Mouse (Mus musculus): ENCODE measurements at regions not wholly inside any gene's neighbourhood (a gene's known extent, or its start where the extent isn't known, plus 50 kb on each side); places are given as distances from the start of the nearest gene placed in this dataset.

DNA sequence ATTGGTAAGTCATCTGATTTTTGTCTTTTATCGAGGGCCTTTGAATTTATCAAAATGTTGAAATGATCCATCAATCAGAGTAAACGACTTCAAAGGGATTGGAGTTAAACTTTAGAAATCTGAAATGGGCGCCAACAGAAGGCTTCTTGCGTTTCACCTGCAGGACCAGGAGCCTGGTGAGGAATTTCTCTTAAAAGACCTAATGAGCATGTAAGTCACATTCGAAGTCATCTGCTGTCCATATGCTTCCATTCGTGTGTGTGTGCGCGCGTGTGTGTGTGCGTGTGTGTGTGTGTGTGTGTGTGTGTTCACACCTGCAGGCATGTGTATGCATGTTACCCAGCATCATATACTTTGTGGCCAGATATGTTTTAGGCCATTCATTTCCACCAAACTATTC lies 155.7 kb downstream of the Setd4 start:
- no peak overlapping the region for H3K4me3 ChIP-seq (ENCODE audit: insufficient read depth, low read length)
- no peak overlapping the region for H3K27ac ChIP-seq (ENCODE audit: insufficient read depth, low read length)
- no peaks in the 10 kb centered on the region for H3K4me1 ChIP-seq (ENCODE audit: control insufficient read depth, insufficient read depth, low read length)
- TF ChIP-seq POLR2A (IDR thresholded peaks at IDR 0.05; ENCODE audit: low read depth, low read length) (no peak), CTCF (IDR thresholded peaks at IDR 0.05; ENCODE audit: borderline replicate concordance, insufficient read depth, low read length) (no peak)

DNA sequence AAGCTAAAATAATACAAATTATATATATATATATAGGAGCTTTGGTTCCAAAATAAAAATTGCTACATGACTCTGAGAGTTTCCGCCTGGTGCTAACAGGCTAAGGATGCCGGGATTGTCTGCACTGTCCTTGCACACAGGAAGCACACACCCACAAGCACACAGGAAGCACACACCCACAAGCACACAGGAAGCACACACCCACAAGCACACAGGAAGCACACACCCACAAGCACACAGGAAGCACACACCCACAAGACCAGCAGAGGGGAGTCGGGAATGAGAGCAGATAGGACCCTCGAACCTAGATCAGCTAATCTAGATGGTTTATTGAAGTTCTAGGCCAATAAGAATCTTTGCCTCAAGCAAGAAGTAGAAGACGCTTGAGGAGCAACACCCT lies 156.9 kb downstream of the Setd4 start:
- Histone ChIP-seq H3K27ac (ENCODE audit: insufficient read depth, low read length) (no peak overlapping the region), H3K4me1 (ENCODE audit: control insufficient read depth, insufficient read depth, low read length) (peaks cover 4% of the 10 kb centered on the region), H3K4me3 (ENCODE audit: insufficient read depth, low read length) (no peak overlapping the region)
- TF ChIP-seq POLR2A (IDR thresholded peaks at IDR 0.05; ENCODE audit: low read depth, low read length) (no peak), CTCF (IDR thresholded peaks at IDR 0.05; ENCODE audit: borderline replicate concordance, insufficient read depth, low read length) (no peak)

- H3K4me3 ChIP-seq (ENCODE audit: insufficient read depth, low read length), result no peak overlapping the region
- peaks cover 4% of the 10 kb centered on the region for H3K4me1 ChIP-seq (ENCODE audit: control insufficient read depth, insufficient read depth, low read length)
- TF ChIP-seq POLR2A (IDR thresholded peaks at IDR 0.05; ENCODE audit: low read depth, low read length), result no peak
- no peak for TF ChIP-seq CTCF (IDR thresholded peaks at IDR 0.05; ENCODE audit: borderline replicate concordance, insufficient read depth, low read length)
- H3K27ac ChIP-seq (ENCODE audit: insufficient read depth, low read length), result no peak overlapping the region
These were observed 157.7 kb downstream of the Setd4 start for GRCm38 (mm10) chr16:93446206-93446605.

- Histone ChIP-seq H3K4me3 (ENCODE audit: insufficient read depth, low read length) (no peak overlapping the region), H3K27ac (ENCODE audit: insufficient read depth, low read length) (no peak overlapping the region), H3K4me1 (ENCODE audit: control insufficient read depth, insufficient read depth, low read length) (peaks cover 4% of the 10 kb centered on the region)
- no peak for TF ChIP-seq CTCF (IDR thresholded peaks at IDR 0.05; ENCODE audit: borderline replicate concordance, insufficient read depth, low read length)
- no peak for TF ChIP-seq POLR2A (IDR thresholded peaks at IDR 0.05; ENCODE audit: low read depth, low read length)
These were observed 161.0 kb downstream of the Setd4 start for GRCm38 (mm10) chr16:93442837-93443236.

DNA sequence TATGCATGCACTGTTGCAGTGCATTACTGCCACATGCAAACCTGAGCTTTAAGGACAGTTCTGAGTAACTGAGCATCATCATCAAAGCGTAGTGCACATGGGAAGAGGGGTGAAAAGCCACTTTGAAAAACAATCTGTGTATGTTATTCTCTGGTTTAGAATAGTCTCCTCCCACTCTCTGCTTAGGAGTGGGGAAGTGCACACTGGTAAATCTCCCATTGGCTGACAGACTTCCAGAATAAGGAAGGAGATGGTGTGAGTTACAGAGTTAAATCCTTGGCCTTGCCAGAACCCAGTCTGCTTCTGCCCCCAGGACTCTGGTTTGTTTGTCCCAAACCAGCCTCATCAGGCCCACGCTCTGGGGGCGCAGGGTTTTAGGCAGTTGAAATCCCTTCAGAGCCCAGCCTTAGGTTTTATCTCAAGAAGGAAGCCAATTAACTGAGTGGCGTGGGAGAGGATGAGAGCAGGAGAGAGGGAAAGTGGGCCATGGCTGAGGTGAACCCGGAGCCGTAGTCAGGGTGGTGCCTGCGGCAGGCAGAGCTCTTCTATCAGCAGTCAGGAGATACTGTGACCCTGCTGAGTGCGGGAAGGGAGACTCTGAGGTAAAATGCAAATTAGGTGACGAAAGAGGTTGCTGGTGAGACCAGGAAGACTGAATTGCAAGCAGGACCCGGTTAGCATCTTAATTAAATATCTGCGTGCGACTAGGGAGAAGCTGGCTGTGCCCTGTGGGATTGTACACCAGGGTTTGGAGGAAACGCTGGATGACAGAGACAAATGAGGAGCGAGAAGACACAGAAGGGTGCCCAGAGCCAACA lies 166.0 kb downstream of the Setd4 start:
- TF ChIP-seq CTCF (IDR thresholded peaks at IDR 0.05; ENCODE audit: borderline replicate concordance, insufficient read depth, low read length) (no peak), POLR2A (IDR thresholded peaks at IDR 0.05; ENCODE audit: low read depth, low read length) (no peak)
- Histone ChIP-seq H3K4me1 (ENCODE audit: control insufficient read depth, insufficient read depth, low read length) (peaks cover 4% of the 10 kb centered on the region), H3K27ac (ENCODE audit: insufficient read depth, low read length) (no peak overlapping the region), H3K4me3 (ENCODE audit: insufficient read depth, low read length) (no peak overlapping the region)

DNA sequence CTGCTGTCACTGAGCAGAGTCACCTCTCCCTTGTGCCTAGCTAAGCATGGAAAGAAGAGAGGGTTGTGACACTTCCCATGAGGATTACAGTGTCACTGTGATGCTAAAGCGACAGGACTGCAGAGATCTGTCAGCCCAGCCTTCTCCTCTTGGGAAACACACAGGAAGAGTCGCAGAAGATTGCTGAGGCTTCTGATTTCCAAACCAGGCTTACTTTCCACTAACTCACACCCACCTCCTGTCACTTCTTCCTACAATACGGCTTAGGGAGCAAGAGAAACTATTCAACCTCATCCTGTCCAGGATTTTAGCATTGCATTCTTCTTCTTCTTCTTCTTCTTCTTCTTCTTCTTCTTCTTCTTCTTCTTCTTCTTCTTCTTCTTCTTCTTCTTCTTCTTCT lies 167.1 kb downstream of the Setd4 start:
- no peak overlapping the region for H3K27ac ChIP-seq (ENCODE audit: insufficient read depth, low read length)
- no peak for TF ChIP-seq POLR2A (IDR thresholded peaks at IDR 0.05; ENCODE audit: low read depth, low read length)
- TF ChIP-seq CTCF (IDR thresholded peaks at IDR 0.05; ENCODE audit: borderline replicate concordance, insufficient read depth, low read length), result no peak
- H3K4me3 ChIP-seq (ENCODE audit: insufficient read depth, low read length), result no peak overlapping the region
- no peaks in the 10 kb centered on the region for H3K4me1 ChIP-seq (ENCODE audit: control insufficient read depth, insufficient read depth, low read length)

DNA sequence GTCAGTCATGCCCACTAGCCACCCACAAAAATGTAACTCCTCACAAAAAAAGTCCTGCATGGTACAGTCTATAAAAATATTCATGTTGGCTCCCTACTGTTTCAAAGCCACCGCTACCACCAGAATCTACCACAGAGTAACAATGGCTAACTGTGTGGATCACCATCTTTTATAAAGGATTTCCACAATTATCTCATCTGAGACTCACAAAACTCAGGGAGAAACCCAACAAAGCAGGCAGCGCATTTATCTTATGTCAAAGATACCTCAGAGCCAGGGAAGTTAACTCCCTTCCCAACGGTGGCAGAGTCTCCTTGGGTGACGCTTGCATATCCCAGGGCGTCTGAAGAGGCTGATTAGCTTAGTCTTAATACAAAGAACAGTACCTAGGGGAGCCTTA lies 172.5 kb downstream of the Setd4 start:
- Histone ChIP-seq H3K4me1 (ENCODE audit: control insufficient read depth, insufficient read depth, low read length) (no peaks in the 10 kb centered on the region; the same call in 1 of the 2 replicates), H3K27ac (ENCODE audit: insufficient read depth, low read length) (no peak overlapping the region), H3K4me3 (ENCODE audit: insufficient read depth, low read length) (no peak overlapping the region)
- TF ChIP-seq CTCF (IDR thresholded peaks at IDR 0.05; ENCODE audit: borderline replicate concordance, insufficient read depth, low read length) (no peak), POLR2A (IDR thresholded peaks at IDR 0.05; ENCODE audit: low read depth, low read length) (no peak)

DNA sequence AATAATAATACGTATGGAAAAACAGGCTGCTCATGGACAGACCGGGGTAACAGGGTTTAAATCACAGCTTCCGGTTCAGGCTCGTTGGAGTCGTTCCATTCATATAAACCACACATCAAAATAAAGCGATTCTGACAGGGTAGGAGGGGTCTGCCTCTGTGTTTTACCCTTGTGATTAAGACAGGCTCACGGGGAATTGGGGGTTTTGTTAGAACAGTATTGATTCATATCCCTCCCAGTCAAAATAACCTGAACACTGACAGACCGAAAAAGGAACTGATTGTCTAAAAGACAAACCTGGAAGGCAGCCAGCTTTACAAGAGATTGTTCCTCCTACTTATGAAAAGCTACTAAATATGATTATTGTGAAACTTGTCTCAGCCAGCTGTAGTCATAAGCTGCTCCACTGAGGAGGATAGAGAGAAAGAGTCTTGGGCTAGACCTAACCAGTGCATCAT lies 174.5 kb downstream of the Setd4 start:
- no peak for TF ChIP-seq CTCF (IDR thresholded peaks at IDR 0.05; ENCODE audit: borderline replicate concordance, insufficient read depth, low read length)
- TF ChIP-seq POLR2A (IDR thresholded peaks at IDR 0.05; ENCODE audit: low read depth, low read length), result no peak

DNA sequence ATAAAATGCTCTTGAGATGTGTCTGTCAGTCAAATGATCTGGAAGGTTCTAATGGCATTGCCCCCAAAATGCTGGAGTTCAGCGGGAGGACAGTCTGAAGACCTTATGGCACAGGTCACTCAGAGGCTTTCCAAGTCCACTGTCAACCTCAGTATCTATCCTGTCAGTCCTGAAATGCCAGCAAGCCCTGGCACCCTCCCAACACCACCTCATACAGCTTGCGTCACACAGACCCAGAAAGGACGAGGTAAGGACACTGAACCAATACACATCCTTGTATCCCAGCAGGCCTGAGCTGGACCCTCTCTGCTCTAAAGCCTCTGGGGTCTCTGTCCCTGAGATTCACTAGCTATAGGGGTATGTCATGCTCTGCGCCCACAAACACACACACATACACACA lies 176.6 kb downstream of the Setd4 start:
- TF ChIP-seq CTCF (IDR thresholded peaks at IDR 0.05; ENCODE audit: borderline replicate concordance, insufficient read depth, low read length) (no peak), POLR2A (IDR thresholded peaks at IDR 0.05; ENCODE audit: low read depth, low read length) (no peak)
- no peak overlapping the region for H3K27ac ChIP-seq (ENCODE audit: insufficient read depth, low read length)
- no peaks in the 10 kb centered on the region; the same call in 1 of the 2 replicates for H3K4me1 ChIP-seq (ENCODE audit: control insufficient read depth, insufficient read depth, low read length)
- H3K4me3 ChIP-seq (ENCODE audit: insufficient read depth, low read length), result no peak overlapping the region

More for the DNA sequence above, 174.5 kb downstream of the Setd4 start:
- Histone ChIP-seq H3K4me1 (ENCODE audit: control insufficient read depth, insufficient read depth, low read length) (no peaks in the 10 kb centered on the region; the same call in 1 of the 2 replicates), H3K27ac (ENCODE audit: insufficient read depth, low read length) (no peak overlapping the region), H3K4me3 (ENCODE audit: insufficient read depth, low read length) (no peak overlapping the region)

- no peak overlapping the region for H3K27ac ChIP-seq (ENCODE audit: insufficient read depth, low read length)
- TF ChIP-seq CTCF (IDR thresholded peaks at IDR 0.05; ENCODE audit: borderline replicate concordance, insufficient read depth, low read length), result no peak
- no peak for TF ChIP-seq POLR2A (IDR thresholded peaks at IDR 0.05; ENCODE audit: low read depth, low read length)
- H3K4me3 ChIP-seq (ENCODE audit: insufficient read depth, low read length), result no peak overlapping the region
- no peaks in the 10 kb centered on the region; the same call in 1 of the 2 replicates for H3K4me1 ChIP-seq (ENCODE audit: control insufficient read depth, insufficient read depth, low read length)
These were observed 178.1 kb downstream of the Setd4 start for GRCm38 (mm10) chr16:93425731-93426130.

Measured in embryonic fibroblast, embryonic 13.5 days (primary cell).